Mouse (Mus musculus) E14TG2a.4 (cell line): ENCODE data around the gene Pja2.
"Not testable (repeated sequence)": the region's sequence is repeated elsewhere in the genome, so short reads cannot be mapped to it uniquely, and the experiment has no call there.

Source experiments
- H3K27me3 ChIP-seq: 2 replicates; pipeline ENCODE4 v1.6.1; 2014; ENCODE audit warnings: low read length, control low read depth; ENCODE audit not compliant: insufficient read depth
- H3K36me3 ChIP-seq: 2 replicates; pipeline ENCODE4 v1.6.1; 2014; ENCODE audit warnings: low read length, control low read depth; ENCODE audit not compliant: insufficient read depth
- H3K4me1 ChIP-seq: replicated peaks from 2 replicates; pipeline ENCODE4 v1.6.1; 2014; ENCODE audit warnings: low read depth, low read length, control low read depth
- H3K4me3 ChIP-seq: replicated peaks from 2 replicates; pipeline ENCODE4 v1.5.1; 2014; ENCODE audit warnings: mild to moderate bottlenecking, low read length
- H3K9me3 ChIP-seq: 2 replicates; pipeline ENCODE4 v1.6.1; 2014; ENCODE audit warnings: low read length, control low read depth
- CTCF ChIP-seq: conservative IDR thresholded peaks from 2 replicates; pipeline ENCODE4 v1.5.1; 2014; ENCODE audit warnings: low read length
- NANOG ChIP-seq: IDR thresholded peaks from 2 replicates; pipeline ENCODE4 v1.6.1; 2014; ENCODE audit warnings: borderline replicate concordance, low read length, mixed read lengths
- POU5F1 ChIP-seq: IDR thresholded peaks from 2 replicates; pipeline ENCODE4 v1.6.1; 2014; ENCODE audit warnings: low read length, borderline replicate concordance

The Pja2 gene

GRCm38 (mm10) chr17:64274341-64275105 lies 57.2 kb downstream of the Pja2 start:
- Histone ChIP-seq H3K36me3 (peaks cover 9% of the 10 kb centered on the region), H3K4me1 (0 out of 2 replicates have a peak, but pooled peaks cover 7% of the 10 kb centered on the region), H3K9me3 (peaks cover 5% of the 10 kb centered on the region; the same call in 1 of the 2 replicates), H3K4me3 (no peak overlapping the region), H3K27me3 (no peaks in the 10 kb centered on the region)
- TF ChIP-seq POU5F1 (no peak), NANOG (no peak), CTCF (no peak)

GRCm38 (mm10) chr17:64260571-64260970 lies 71.1 kb downstream of the Pja2 start:
- no peaks in the 10 kb centered on the region for H3K36me3 ChIP-seq
- no peaks in the 10 kb centered on the region for H3K4me1 ChIP-seq
- TF ChIP-seq NANOG, result no peak
- TF ChIP-seq CTCF, result no peak
- no peak for TF ChIP-seq POU5F1
- H3K27me3 ChIP-seq, result no peaks in the 10 kb centered on the region
- H3K9me3 ChIP-seq, result peaks cover 44% of the 10 kb centered on the region
- H3K4me3 ChIP-seq, result no peak overlapping the region

GRCm38 (mm10) chr17:64248246-64248645 lies 83.5 kb downstream of the Pja2 start:
- no peaks in the 10 kb centered on the region for H3K4me1 ChIP-seq
- peaks cover 13% of the 10 kb centered on the region for H3K9me3 ChIP-seq
- H3K4me3 ChIP-seq, result no peak overlapping the region
- TF ChIP-seq POU5F1 (no peak), NANOG (no peak), CTCF (no peak)
- H3K27me3 ChIP-seq, result no peaks in the 10 kb centered on the region
- H3K36me3 ChIP-seq, result no peaks in the 10 kb centered on the region

- Histone ChIP-seq H3K9me3 (no peaks in the 10 kb centered on the region), H3K4me1 (no peaks in the 10 kb centered on the region), H3K36me3 (no peaks in the 10 kb centered on the region), H3K4me3 (no peak overlapping the region), H3K27me3 (peaks cover 4% of the 10 kb centered on the region; the same call in 1 of the 2 replicates)
- no peak for TF ChIP-seq POU5F1
- TF ChIP-seq NANOG, result no peak
- TF ChIP-seq CTCF, result no peak
Measured at GRCm38 (mm10) chr17:64242898-64243297, 88.8 kb downstream of the Pja2 start.

GRCm38 (mm10) chr17:64242310-64242859 lies 89.3 kb downstream of the Pja2 start:
- no peaks in the 10 kb centered on the region for H3K36me3 ChIP-seq
- no peaks in the 10 kb centered on the region for H3K9me3 ChIP-seq
- H3K27me3 ChIP-seq, result peaks cover 4% of the 10 kb centered on the region; the same call in 1 of the 2 replicates
- H3K4me3 ChIP-seq, result no peak overlapping the region
- TF ChIP-seq POU5F1 (no peak), CTCF (no peak), NANOG (no peak)
- no peaks in the 10 kb centered on the region for H3K4me1 ChIP-seq

GRCm38 (mm10) chr17:64241544-64242292 lies 90.0 kb downstream of the Pja2 start:
- H3K27me3 ChIP-seq, result peaks cover 4% of the 10 kb centered on the region; the same call in 1 of the 2 replicates
- H3K9me3 ChIP-seq, result no peaks in the 10 kb centered on the region
- H3K4me1 ChIP-seq, result no peaks in the 10 kb centered on the region
- H3K36me3 ChIP-seq, result no peaks in the 10 kb centered on the region
- TF ChIP-seq NANOG (no peak), POU5F1 (no peak), CTCF (no peak)
- H3K4me3 ChIP-seq, result no peak overlapping the region

GRCm38 (mm10) chr17:64232134-64232533 lies 99.6 kb downstream of the Pja2 start:
- Histone ChIP-seq H3K36me3 (no peaks in the 10 kb centered on the region), H3K4me1 (peaks cover 14% of the 10 kb centered on the region), H3K9me3 (no peaks in the 10 kb centered on the region), H3K27me3 (no peaks in the 10 kb centered on the region), H3K4me3 (no peak overlapping the region)
- TF ChIP-seq CTCF (no peak), POU5F1 (no peak), NANOG (no peak)

- H3K9me3 ChIP-seq, H3K27me3 ChIP-seq, H3K4me3 ChIP-seq, H3K36me3 ChIP-seq: not testable (repeated sequence)
- peaks cover 14% of the 10 kb centered on the region for H3K4me1 ChIP-seq
Measured at GRCm38 (mm10) chr17:64231637-64232036, 100.1 kb downstream of the Pja2 start.
